Mouse (Mus musculus) cerebellum, adult 2 months (tissue): ENCODE measurements around the gene Fam83c. TPM values are rescaled to one million over a fixed set of nuclear protein-coding genes. Genes with fewer than 3 reads are reported as not detected.
"Not testable (repeated sequence)": the region's sequence is repeated elsewhere in the genome, so short reads cannot be mapped to it uniquely, and the experiment has no call there.

Source experiments
- DNase-seq, 2 experiments: peaks; one replicate each; pipeline ENCODE4 v3.0.0; 2021
- H3K27ac ChIP-seq: fragments of 200-500 bp; 2 replicates; pipeline ENCODE4 v1.5.1; 2012; ENCODE audit warnings: low read length, control low read depth, inconsistent platforms; ENCODE audit not compliant: insufficient read depth
- H3K27me3 ChIP-seq: fragments of 200-500 bp; 2 replicates; pipeline ENCODE4 v1.6.1; 2012; ENCODE audit warnings: inconsistent platforms, mild to moderate bottlenecking, low read length, moderate library complexity; ENCODE audit not compliant: control insufficient read depth, insufficient read depth
- H3K4me1 ChIP-seq: fragments of 200-500 bp; 2 replicates; pipeline ENCODE4 v1.6.1; 2011; ENCODE audit warnings: low read length; ENCODE audit not compliant: control insufficient read depth, insufficient read depth
- H3K4me3 ChIP-seq: fragments of 200-500 bp; replicated peaks from 2 replicates; pipeline ENCODE3; 2011; ENCODE audit warnings: mild to moderate bottlenecking, low read depth, low read length, control low read depth; ENCODE audit not compliant: insufficient read depth
- CTCF ChIP-seq: fragments of 200-500 bp; IDR thresholded peaks from 2 replicates; pipeline ENCODE4 v1.5.1; 2011; ENCODE audit warnings: low read depth, mild to moderate bottlenecking, control low read depth, low read length, moderate library complexity, borderline replicate concordance; ENCODE audit not compliant: insufficient read depth
- POLR2A ChIP-seq: fragments of 200-500 bp; IDR thresholded peaks from 2 replicates; pipeline ENCODE4 v1.6.1; 2011; ENCODE audit warnings: low read length, control low read depth, borderline replicate concordance; ENCODE audit not compliant: insufficient read depth
- WGBS: fragments of 180-500 bp; shearing (Covaris S2); methylation state at CpG from one replicate; pipeline ENCODE4 v1.1.7; 2018; 5-methylcytosine and 5-hydroxymethylcytosine counted together
- polyA plus RNA-seq: library from polyadenylated mRNA; depleted of rRNA; stranded (reverse); fragments of >200 nt; gene quantifications from 2 replicates; pipeline ENCODE4 v1.2.3, GENCODE M21; 2012

Gene Fam83c
- polyA plus RNA-seq, 1 experiment, result not detected

DNA sequence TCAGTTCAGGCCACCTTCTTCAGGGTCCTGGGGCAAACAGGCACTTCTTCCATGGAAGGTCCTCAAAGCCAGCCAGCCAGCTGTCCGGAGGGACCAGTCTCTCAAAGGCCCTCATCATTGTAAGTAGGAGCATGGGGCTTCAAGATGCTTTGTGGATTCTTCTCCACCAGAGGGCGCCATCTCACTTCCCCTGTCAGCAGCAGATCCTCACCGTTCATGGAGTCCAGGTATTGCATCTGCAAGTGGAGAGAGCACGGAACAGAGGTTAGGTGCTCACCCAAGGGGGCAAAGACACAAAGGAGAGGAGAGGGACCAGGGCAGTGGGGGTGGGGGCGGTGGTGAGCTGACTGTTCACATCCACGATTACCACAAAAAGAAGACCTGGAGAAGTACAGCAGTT, 13.6 kb upstream of the Fam83c start:
- TF ChIP-seq CTCF, result peak; percentile 89
- TF ChIP-seq POLR2A, result no peak
- WGBS, result 24% methylated on average over 6 of the region's 6 CpGs

DNA sequence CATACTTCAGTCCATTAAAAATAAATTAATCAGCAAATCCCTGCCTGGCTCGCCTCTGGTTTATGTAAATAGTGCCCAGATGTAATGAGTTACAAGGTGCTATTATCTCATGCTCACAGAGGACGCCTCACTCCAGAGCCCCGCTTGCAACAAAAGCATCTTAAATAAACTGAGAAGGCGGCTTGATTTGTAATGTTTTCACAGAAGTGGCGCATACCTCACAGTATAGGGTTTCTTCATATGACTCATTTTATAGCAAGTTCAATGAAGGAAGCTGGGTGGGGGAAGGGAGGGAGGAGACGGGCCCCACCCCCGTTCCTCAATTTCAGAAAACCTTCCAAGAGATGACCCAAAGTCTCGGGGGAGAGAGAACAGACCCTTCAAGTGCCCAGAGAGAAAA, 12.3 kb upstream of the Fam83c start:
- no peaks in the 10 kb centered on the region for H3K4me1 ChIP-seq
- no peak for DNase-seq
- 90% methylated on average over 8 of the region's 8 CpGs for WGBS
- H3K27ac ChIP-seq, result no peak overlapping the region
- no peak for TF ChIP-seq POLR2A
- TF ChIP-seq CTCF, result no peak
- no peak overlapping the region for H3K4me3 ChIP-seq
- H3K27me3 ChIP-seq, result no peaks in the 10 kb centered on the region

More for the DNA sequence above, 13.6 kb upstream of the Fam83c start:
- Histone ChIP-seq H3K4me1 (no peaks in the 10 kb centered on the region), H3K4me3 (no peak overlapping the region), H3K27ac (no peak overlapping the region), H3K27me3 (no peaks in the 10 kb centered on the region)
- DNase-seq, result peak; percentile 71 to 79

DNA sequence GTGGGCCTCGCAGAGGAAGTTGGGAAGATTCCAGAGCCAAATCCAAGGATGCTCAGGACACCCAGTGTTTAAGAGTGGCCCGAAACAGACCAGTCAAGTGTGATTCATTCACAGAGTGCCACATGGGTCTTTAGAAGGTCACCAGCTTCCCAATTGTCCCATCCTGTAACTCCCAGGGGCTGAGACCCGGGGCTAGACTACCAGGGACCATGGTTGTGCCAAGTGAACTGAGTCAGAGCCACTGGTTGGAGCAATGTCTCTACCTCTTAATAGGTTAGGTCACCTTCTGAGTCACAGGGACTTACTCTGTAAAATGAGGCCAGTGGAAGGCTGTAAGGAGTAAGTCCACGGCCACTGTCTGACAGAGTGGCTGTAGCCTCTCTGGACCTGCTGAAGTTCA, 4.3 kb upstream of the Fam83c start:
- H3K27me3 ChIP-seq, result no peaks in the 10 kb centered on the region
- no peak for DNase-seq
- no peak overlapping the region for H3K4me3 ChIP-seq
- WGBS, result 78% methylated on average over 4 of the region's 4 CpGs
- no peak overlapping the region for H3K27ac ChIP-seq
- H3K4me1 ChIP-seq, result no peaks in the 10 kb centered on the region
- TF ChIP-seq POLR2A (no peak), CTCF (no peak)

DNA sequence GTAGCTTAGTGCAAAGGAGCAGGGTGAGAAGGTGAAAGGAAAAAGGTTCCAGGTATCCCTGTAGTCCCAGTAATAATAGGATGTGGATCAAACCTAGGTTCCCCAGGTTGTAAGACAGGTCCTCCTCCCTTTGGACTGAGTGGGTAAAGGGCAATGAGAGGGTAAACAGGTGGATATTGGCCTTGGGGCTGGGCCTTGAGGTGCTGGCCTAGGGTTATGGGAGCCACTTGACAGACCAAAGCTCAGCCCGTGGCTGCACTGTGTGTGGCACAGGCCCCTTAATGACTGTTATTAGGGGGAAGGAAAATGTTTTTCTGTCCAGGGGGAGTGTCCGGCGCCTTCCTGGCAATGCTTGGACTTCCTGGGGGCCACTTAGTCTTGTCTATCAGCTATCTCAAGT, 3.3 kb upstream of the Fam83c start:
- no peak overlapping the region for H3K4me3 ChIP-seq
- TF ChIP-seq CTCF, result no peak
- TF ChIP-seq POLR2A, result no peak
- H3K27me3 ChIP-seq, result no peaks in the 10 kb centered on the region
- 75% methylated on average over 3 of the region's 3 CpGs for WGBS
- no peak overlapping the region for H3K27ac ChIP-seq
- H3K4me1 ChIP-seq, result no peaks in the 10 kb centered on the region
- DNase-seq, result no peak

- WGBS, result 51% methylated on average over 1 of the region's 1 CpGs
- peak; percentile 20; the same call in 1 of the 2 replicates for TF ChIP-seq CTCF
These were observed 2.6 kb downstream of the Fam83c start for GRCm38 (mm10) chr2:155832087-155832486.

GRCm38 (mm10) chr2:155831302-155831701, 3.4 kb downstream of the Fam83c start:
- TF ChIP-seq CTCF (no peak), POLR2A (no peak)
- H3K4me3 ChIP-seq, result no peak overlapping the region
- H3K27ac ChIP-seq, result no peak overlapping the region
- 63% methylated on average over 9 of the region's 9 CpGs for WGBS
- no peaks in the 10 kb centered on the region for H3K27me3 ChIP-seq
- no peaks in the 10 kb centered on the region for H3K4me1 ChIP-seq
- DNase-seq, result no peak

More at GRCm38 (mm10) chr2:155832087-155832486, 2.6 kb downstream of the Fam83c start:
- not testable (repeated sequence) for DNase-seq, H3K27me3 ChIP-seq, H3K27ac ChIP-seq, H3K4me1 ChIP-seq, H3K4me3 ChIP-seq

GRCm38 (mm10) chr2:155830841-155831240, 3.8 kb downstream of the Fam83c start:
- no peak overlapping the region for H3K4me3 ChIP-seq
- no peaks in the 10 kb centered on the region for H3K27me3 ChIP-seq
- WGBS, result 91% methylated on average over 8 of the region's 8 CpGs
- TF ChIP-seq CTCF (no peak), POLR2A (no peak)
- no peak overlapping the region for H3K27ac ChIP-seq
- no peaks in the 10 kb centered on the region for H3K4me1 ChIP-seq
- no peak for DNase-seq

DNA sequence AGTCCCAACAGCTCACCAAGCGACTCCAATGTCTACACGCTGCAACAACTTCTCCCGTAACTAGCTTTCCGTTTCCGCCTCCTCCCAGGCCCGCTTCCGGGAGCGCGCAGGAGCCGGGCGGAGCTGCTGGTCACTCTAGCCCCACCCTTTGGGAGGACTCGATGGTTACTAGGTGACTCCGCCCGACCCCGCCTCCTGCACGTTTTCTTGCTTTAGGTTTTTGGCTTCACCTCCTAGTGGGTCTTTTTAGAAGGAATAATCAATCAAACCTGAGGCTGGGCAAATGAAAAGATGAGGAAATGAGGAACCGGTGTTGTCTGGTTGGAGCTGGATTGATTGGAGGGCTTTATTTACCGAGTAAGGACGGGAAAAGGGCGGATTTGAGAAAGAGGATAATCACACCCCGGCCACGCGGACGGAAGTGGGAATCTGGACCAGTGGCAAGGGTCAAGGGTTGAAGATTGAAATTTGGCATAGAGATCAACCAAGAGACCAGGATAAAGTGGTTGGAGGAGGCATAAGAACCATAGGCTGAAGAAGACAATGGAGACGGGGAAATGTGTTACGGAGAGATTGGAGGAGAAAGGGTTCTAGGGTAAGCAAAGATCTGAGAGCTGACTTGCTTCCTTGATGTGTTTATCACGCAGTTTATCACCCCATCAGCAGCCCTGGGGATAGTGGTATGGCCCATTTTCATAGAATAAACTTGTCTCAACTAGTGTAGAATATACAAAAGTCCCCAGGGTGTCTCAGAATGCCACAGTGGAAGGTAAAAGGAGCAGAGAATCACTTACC, 7.8 kb downstream of the Fam83c start, which contains the start of gene Eif6:
Gene Eif6, minus strand, starts transcription at position 296 of the 795 bp plus-strand sequence.
- DNase-seq, result peak; percentile 82 to 87
- TF ChIP-seq CTCF, result no peak
- peak; percentile 54; the same call in 1 of the 2 replicates for TF ChIP-seq POLR2A
- Histone ChIP-seq H3K4me1 (no peaks in the 10 kb centered on the region), H3K27ac (peak within 1 kb of the TSS; percentile 45; the same call in 1 of the 2 replicates), H3K4me3 (peak within 1 kb of the TSS; percentile 66), H3K27me3 (no peaks in the 10 kb centered on the region)
- WGBS, result 2% methylated on average over 27 of the region's 27 CpGs
